Mouse (Mus musculus) mouse embryonic stem cell (cell line): ENCODE data around the gene Zfp784.

Experiments used
- in situ Hi-C, 2 experiments: fragments of 300-500 bp; cut with MboI; formaldehyde crosslinking; loops; 1 replicate in 1 of 2; 3 replicates in 1 of 2; pipeline ENCODE4 v1.14.3; 2019 to 2020; ENCODE audit warnings: low sequenced_read_pairs in 2 of 2, low pct_unique_long_range_greater_than_20kb in 1 of 2, mixed read lengths in 1 of 2; ENCODE audit not compliant: unreplicated experiment in 1 of 2

Zfp784 gene

GRCm38 (mm10) chr7:4999876-5000275 is 38.4 kb downstream of the Zfp784 start:
- in situ Hi-C loops: no loop called here

GRCm38 (mm10) chr7:4996934-4997333 is 41.3 kb downstream of the Zfp784 start:
- in situ Hi-C loops: no loop called here

- in situ Hi-C loops: no loop called here
These were observed 42.0 kb downstream of the Zfp784 start, which contains the start of gene Zfp579 for GRCm38 (mm10) chr7:4996003-4996895. TSS of gene Zfp579 (minus strand) at chr7:4996158.

GRCm38 (mm10) chr7:4995268-4996002 is 42.8 kb downstream of the Zfp784 start:
- in situ Hi-C loops: no loop called here

GRCm38 (mm10) chr7:4993999-4994788 is 44.1 kb downstream of the Zfp784 start:
- in situ Hi-C loops: no loop called here

- in situ Hi-C loops: no loop called here
These were observed 44.8 kb downstream of the Zfp784 start for GRCm38 (mm10) chr7:4993347-4993998.

GRCm38 (mm10) chr7:4988250-4988649 is 50.0 kb downstream of the Zfp784 start:
- in situ Hi-C loops: no loop called here
